Mouse (Mus musculus) megakaryocyte progenitor cell, adult 5-6 weeks (primary cell): ENCODE results near the gene Gm20906. TPM values are rescaled to one million over a fixed set of nuclear protein-coding genes. Genes with fewer than 3 reads are reported as not detected.
"Not testable (repeated sequence)": the region's sequence is repeated elsewhere in the genome, so short reads cannot be mapped to it uniquely, and the experiment has no call there.

Experiments used
- ATAC-seq: replicated peaks from 2 replicates; pipeline ENCODE4 v1.8.0; 2016; ENCODE audit warnings: mild to moderate bottlenecking, moderate TSS enrichment, inconsistent platforms; ENCODE audit not compliant: poor library complexity
- total RNA-seq, 2 experiments: library from RNA; stranded (forward) in 1 of 2; stranded (reverse) in 1 of 2; fragments of 157-497, 149-512 nt in 1 of 2; fragments of 200-1000 nt in 1 of 2; gene quantifications; 2 replicates each; pipeline versions ENCODE4 v1.2.3 to v1.2.4; 2015 to 2017

Gm20906 gene
- not detected in 2 replicates for total RNA-seq (2015)
- not detected in 2 replicates for total RNA-seq (2017)

- not testable (repeated sequence) for ATAC-seq
These were observed at the start of gene Gm20906 for GRCm38 (mm10) chrY:87550666-87551065. TSS of gene Gm20906 (plus strand) at chrY:87550966.
